Mouse (Mus musculus) ovary, postnatal 10 days (tissue): ENCODE measurements around the gene Gm15517.
A peak's percentile ranks its signal among the peaks of the same experiment; 100 is the strongest.
"Not testable (repeated sequence)": the region's sequence is repeated elsewhere in the genome, so short reads cannot be mapped to it uniquely, and the experiment has no call there.

Source experiments
- DNase-seq: peaks from one replicate; pipeline ENCODE4 v3.0.0; 2022; ENCODE audit warnings: low spot score

Gm15517 gene

GRCm38 (mm10) chr7:44261147-44261546, at the start of gene Gm15517:
Gene Gm15517 (plus strand): TSS chr7:44261447.
- no peak for DNase-seq

GRCm38 (mm10) chr7:44215645-44216044, 45.6 kb upstream of the Gm15517 start, which contains the start of gene Klk1b5:
Gene Klk1b5 (plus strand): TSS chr7:44215945.
- DNase-seq: no peak

GRCm38 (mm10) chr7:44221601-44222000, 39.6 kb upstream of the Gm15517 start:
- DNase-seq: not testable (repeated sequence)

- not testable (repeated sequence) for DNase-seq
Measured at GRCm38 (mm10) chr7:44222335-44222734, 38.9 kb upstream of the Gm15517 start.

- DNase-seq: no peak
Measured at GRCm38 (mm10) chr7:44225076-44225475, 36.2 kb upstream of the Gm15517 start, which contains the start of gene Klk1. Gene Klk1 (plus strand): TSS chr7:44225360.

- DNase-seq: no peak
Measured at GRCm38 (mm10) chr7:44235909-44236308, 25.3 kb upstream of the Gm15517 start, which contains the start of gene Gm36864. Gene Gm36864 (plus strand): TSS chr7:44236177.

- DNase-seq: no peak
Measured at GRCm38 (mm10) chr7:44239913-44240312, 21.3 kb upstream of the Gm15517 start.

- no peak for DNase-seq
Measured at GRCm38 (mm10) chr7:44240712-44241111, 20.5 kb upstream of the Gm15517 start.

GRCm38 (mm10) chr7:44241163-44241562, 20.1 kb upstream of the Gm15517 start:
- no peak for DNase-seq

GRCm38 (mm10) chr7:44244080-44244479, 17.2 kb upstream of the Gm15517 start:
- no peak for DNase-seq

- DNase-seq: peak; percentile 88
Measured at GRCm38 (mm10) chr7:44246055-44246983, 14.9 kb upstream of the Gm15517 start, which contains the start of the genes 1700028J19Rik and 2410002F23Rik. Gene 1700028J19Rik (minus strand): TSS chr7:44246695. Gene 2410002F23Rik (plus strand): TSS chr7:44246722.

- no peak for DNase-seq
Measured at GRCm38 (mm10) chr7:44246984-44247470, 14.2 kb upstream of the Gm15517 start.

- DNase-seq: no peak
Measured at GRCm38 (mm10) chr7:44247971-44248370, 13.3 kb upstream of the Gm15517 start.

- DNase-seq: no peak
Measured at GRCm38 (mm10) chr7:44249248-44249647, 12.0 kb upstream of the Gm15517 start.

GRCm38 (mm10) chr7:44250732-44251275, 10.4 kb upstream of the Gm15517 start:
- DNase-seq: not testable (repeated sequence)

- DNase-seq: no peak
Measured at GRCm38 (mm10) chr7:44253023-44253616, 8.1 kb upstream of the Gm15517 start.

- DNase-seq: no peak
Measured at GRCm38 (mm10) chr7:44254930-44255329, 6.3 kb upstream of the Gm15517 start.

- DNase-seq: no peak
Measured at GRCm38 (mm10) chr7:44257278-44257677, 4.0 kb upstream of the Gm15517 start, which contains the start of gene Acp4. Gene Acp4 (minus strand): TSS chr7:44257378.

- DNase-seq: no peak
Measured at GRCm38 (mm10) chr7:44260410-44260809, 837 bp upstream of the Gm15517 start.

GRCm38 (mm10) chr7:44262791-44263643, 1.8 kb downstream of the Gm15517 start:
- DNase-seq: peak; percentile 91

GRCm38 (mm10) chr7:44268117-44268516, 6.9 kb downstream of the Gm15517 start:
- no peak for DNase-seq
